Mouse (Mus musculus) forebrain, postnatal 0 days (tissue): ENCODE data around the gene 6430571L13Rik. TPM values are rescaled to one million over a fixed set of nuclear protein-coding genes. Genes with fewer than 3 reads are reported as not detected.

Experiments
- ATAC-seq: fragments of 200-750 bp; cut with Nextera tagmentation; 2 replicates; pipeline ENCODE4 v1.8.0; 2017; ENCODE audit warnings: mild to moderate bottlenecking, moderate library complexity
- DNase-seq: peaks from one replicate; pipeline ENCODE4 v3.0.0-alpha.2; 2015
- H3K27ac ChIP-seq: fragments of 300-500 bp; sonication (generic); 2 replicates; pipeline ENCODE4 v1.5.1; 2014; ENCODE audit warnings: low read depth, mild to moderate bottlenecking, antibody characterized with exemption, low read length, moderate library complexity, mixed read lengths
- H3K27me3 ChIP-seq: fragments of 300-500 bp; sonication (generic); 2 replicates; pipeline ENCODE4 v1.6.1; 2014; ENCODE audit warnings: mild to moderate bottlenecking, low read length, mixed read lengths; ENCODE audit not compliant: insufficient read depth
- H3K36me3 ChIP-seq: fragments of 300-500 bp; sonication (generic); 2 replicates; pipeline ENCODE4 v1.6.1; 2014; ENCODE audit warnings: mild to moderate bottlenecking, moderate library complexity; ENCODE audit not compliant: insufficient read depth
- H3K4me1 ChIP-seq: fragments of 300-500 bp; sonication (generic); 2 replicates; pipeline ENCODE4 v1.6.1; 2014; ENCODE audit warnings: antibody characterized with exemption; ENCODE audit not compliant: insufficient read depth
- H3K4me2 ChIP-seq: fragments of 300-500 bp; sonication (generic); 2 replicates; pipeline ENCODE4 v1.6.1; 2014; ENCODE audit warnings: low read depth, mild to moderate bottlenecking, moderate library complexity
- H3K4me3 ChIP-seq: fragments of 300-500 bp; sonication (generic); 2 replicates; pipeline ENCODE4 v1.5.1; 2014; ENCODE audit warnings: low read depth, low read length, mixed read lengths
- H3K9ac ChIP-seq: fragments of 300-500 bp; sonication (generic); 2 replicates; pipeline ENCODE4 v1.6.1; 2014; ENCODE audit warnings: mild to moderate bottlenecking
- H3K9me3 ChIP-seq: fragments of 300-500 bp; sonication (generic); 2 replicates; pipeline ENCODE4 v1.6.1; 2016; ENCODE audit warnings: low read length
- CTCF ChIP-seq: sonication (generic); IDR thresholded peaks from 2 replicates; pipeline ENCODE4 v1.5.1; 2016; ENCODE audit warnings: antibody characterized with exemption, control low read depth, low read depth
- WGBS: fragments of 180-500 bp; shearing (Covaris S2); extraction: QIAGEN DNeasy Blood & Tissue Kit; methylation state at CpG from one replicate; pipeline ENCODE4 v1.1.7; 2014; 5-methylcytosine and 5-hydroxymethylcytosine counted together
- polyA plus RNA-seq: library from polyadenylated mRNA; unstranded; fragments of >200 nt; fragmentation: Nextera tagmentation; extraction: Ambion mirVana; gene quantifications from 2 replicates; pipeline ENCODE4 v1.2.1, GENCODE M21; 2015
- total RNA-seq: library from RNA; depleted of rRNA; stranded (reverse); fragments of >200 nt; gene quantifications from 2 replicates; pipeline ENCODE4 v1.2.3, GENCODE M21; 2014

The 6430571L13Rik gene
- total and polyA plus RNA-seq, 2 experiments from 2014 or later = 6.0 to 7.2 TPM

GRCm38 (mm10) chr9:107301554-107302331 lies 38.7 kb upstream of the 6430571L13Rik start:
- H3K36me3 ChIP-seq = peaks cover 12% of the 10 kb centered on the region; the same call in 1 of the 2 replicates
- H3K27me3 ChIP-seq = no peaks in the 10 kb centered on the region
- TF ChIP-seq CTCF = no peak
- H3K9ac ChIP-seq = no peak overlapping the region
- no peak overlapping the region for H3K4me2 ChIP-seq
- peaks cover 11% of the 10 kb centered on the region for H3K4me1 ChIP-seq
- DNase-seq (no peak), ATAC-seq (no peak)
- WGBS = 86% methylated on average over 17 of the region's 17 CpGs
- H3K4me3 ChIP-seq = no peak overlapping the region
- no peaks in the 10 kb centered on the region for H3K9me3 ChIP-seq
- H3K27ac ChIP-seq = no peak overlapping the region

- DNase-seq = no peak
- no peak for ATAC-seq
- no peak for TF ChIP-seq CTCF
- H3K9me3 ChIP-seq = no peaks in the 10 kb centered on the region
- H3K27ac ChIP-seq = no peak overlapping the region
- H3K4me2 ChIP-seq = no peak overlapping the region
- no peak overlapping the region for H3K4me3 ChIP-seq
- H3K27me3 ChIP-seq = no peaks in the 10 kb centered on the region
- 86% methylated on average over 7 of the region's 7 CpGs for WGBS
- peaks cover 12% of the 10 kb centered on the region; the same call in 1 of the 2 replicates for H3K36me3 ChIP-seq
- H3K9ac ChIP-seq = no peak overlapping the region
- H3K4me1 ChIP-seq = peaks cover 5% of the 10 kb centered on the region
Measured at GRCm38 (mm10) chr9:107302592-107302991, 37.8 kb upstream of the 6430571L13Rik start.

DNA sequence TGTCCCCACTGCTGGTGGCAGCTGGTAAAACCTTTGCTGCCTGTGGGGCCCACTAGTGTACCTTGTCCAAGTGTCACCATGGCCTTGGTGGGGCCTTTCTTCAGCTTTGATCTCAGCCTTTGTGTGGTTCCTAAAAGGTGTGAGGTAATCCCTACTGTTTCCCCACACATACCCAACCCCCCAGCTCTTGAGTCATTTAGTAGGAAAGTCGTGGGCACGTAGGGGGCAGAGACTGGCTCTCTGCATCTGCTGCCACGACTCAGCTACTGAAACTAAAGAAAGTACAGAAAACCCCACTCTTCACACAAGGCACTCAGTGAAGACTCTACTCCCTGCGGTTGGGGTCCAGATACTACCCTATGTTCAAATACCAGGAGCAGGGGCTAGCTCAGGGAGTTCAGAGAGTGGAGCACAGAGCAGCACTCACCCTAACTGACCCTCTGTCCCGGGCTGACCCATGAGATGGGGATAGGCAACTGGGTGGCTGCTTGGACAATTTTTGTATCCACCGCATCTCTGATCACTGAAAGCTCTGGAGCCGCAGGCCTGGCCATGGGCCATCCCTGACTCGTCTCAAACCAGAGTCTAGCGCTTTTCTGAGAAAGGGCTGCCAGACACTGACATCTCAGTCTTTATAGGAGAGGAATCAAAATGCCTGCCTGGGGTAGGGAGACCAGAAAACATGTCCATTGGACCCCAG lies 37.1 kb upstream of the 6430571L13Rik start:
- Histone ChIP-seq H3K36me3 (peaks cover 12% of the 10 kb centered on the region; the same call in 1 of the 2 replicates), H3K9me3 (no peaks in the 10 kb centered on the region), H3K4me1 (no peaks in the 10 kb centered on the region), H3K4me2 (no peak overlapping the region), H3K4me3 (no peak overlapping the region), H3K27me3 (no peaks in the 10 kb centered on the region), H3K9ac (no peak overlapping the region), H3K27ac (no peak overlapping the region)
- DNase-seq = no peak
- 77% methylated on average over 9 of the region's 9 CpGs for WGBS
- no peak for TF ChIP-seq CTCF
- no peak for ATAC-seq

GRCm38 (mm10) chr9:107303900-107304299 lies 36.5 kb upstream of the 6430571L13Rik start:
- DNase-seq (no peak), ATAC-seq (no peak)
- no peak overlapping the region for H3K9ac ChIP-seq
- TF ChIP-seq CTCF = no peak
- H3K36me3 ChIP-seq = peaks cover 12% of the 10 kb centered on the region; the same call in 1 of the 2 replicates
- H3K4me3 ChIP-seq = no peak overlapping the region
- WGBS = 90% methylated on average over 5 of the region's 5 CpGs
- no peaks in the 10 kb centered on the region for H3K9me3 ChIP-seq
- no peaks in the 10 kb centered on the region for H3K4me1 ChIP-seq
- H3K27ac ChIP-seq = no peak overlapping the region
- H3K27me3 ChIP-seq = no peaks in the 10 kb centered on the region
- no peak overlapping the region for H3K4me2 ChIP-seq

GRCm38 (mm10) chr9:107304383-107304782 lies 36.0 kb upstream of the 6430571L13Rik start:
- H3K4me3 ChIP-seq = no peak overlapping the region
- DNase-seq = no peak
- H3K4me1 ChIP-seq = no peaks in the 10 kb centered on the region
- WGBS = 96% methylated on average over 3 of the region's 3 CpGs
- H3K36me3 ChIP-seq = peaks cover 12% of the 10 kb centered on the region; the same call in 1 of the 2 replicates
- H3K27me3 ChIP-seq = no peaks in the 10 kb centered on the region
- H3K4me2 ChIP-seq = no peak overlapping the region
- H3K27ac ChIP-seq = no peak overlapping the region
- H3K9ac ChIP-seq = no peak overlapping the region
- no peaks in the 10 kb centered on the region for H3K9me3 ChIP-seq
- no peak for TF ChIP-seq CTCF
- ATAC-seq = no peak

GRCm38 (mm10) chr9:107305012-107305411 lies 35.4 kb upstream of the 6430571L13Rik start:
- Histone ChIP-seq H3K4me3 (no peak overlapping the region), H3K4me2 (no peak overlapping the region), H3K9ac (no peak overlapping the region), H3K27me3 (no peaks in the 10 kb centered on the region), H3K4me1 (no peaks in the 10 kb centered on the region), H3K27ac (no peak overlapping the region), H3K36me3 (peaks cover 12% of the 10 kb centered on the region; the same call in 1 of the 2 replicates), H3K9me3 (no peaks in the 10 kb centered on the region)
- no peak for ATAC-seq
- no peak for TF ChIP-seq CTCF
- WGBS = 85% methylated on average over 4 of the region's 4 CpGs
- DNase-seq = no peak
